Mouse (Mus musculus): Measurements from ENCODE around the gene Tbx6.

DNA sequence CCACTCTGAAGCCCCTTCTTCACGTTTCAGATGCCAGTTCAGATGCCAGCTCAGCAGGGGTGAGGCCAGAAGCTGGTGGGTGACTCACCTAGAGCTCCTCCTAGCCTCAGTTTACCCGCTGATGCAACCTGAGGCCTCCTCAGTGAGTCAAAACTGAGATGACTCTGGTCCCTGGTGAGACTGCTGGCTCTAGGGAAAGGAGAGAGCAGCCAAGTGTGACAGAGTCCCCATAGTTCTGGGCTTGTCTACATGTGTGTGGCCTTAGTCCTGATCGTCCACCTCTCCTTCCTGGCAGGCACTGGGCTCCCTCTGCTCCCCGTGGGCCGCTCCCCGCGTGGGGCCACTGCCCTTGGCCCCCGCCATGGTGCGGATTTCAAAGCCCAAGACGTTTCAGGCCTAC, 3.8 kb upstream of the Tbx6 start:
- TF ChIP-seq POLR2A (IDR thresholded peaks at IDR 0.05; ENCODE audit: extremely low read depth, insufficient read depth, low read length), result no peak
- TF ChIP-seq CTCF (IDR thresholded peaks at IDR 0.05; ENCODE audit: extremely low read depth, insufficient read depth, low read length), result no peak

All from cortical plate, adult 2 months (tissue).